Mouse (Mus musculus) limb, embryonic 11.5 days (tissue): Measurements from ENCODE around the gene Gfra1. TPM values are rescaled to one million over a fixed set of nuclear protein-coding genes. Genes with fewer than 3 reads are reported as not detected.

Experiments used
- ATAC-seq: fragments of 200-750 bp; cut with Nextera tagmentation; 2 replicates; pipeline ENCODE4 v1.8.0; 2017; ENCODE audit warnings: low read depth; ENCODE audit not compliant: insufficient number of reproducible peaks, low FRiP score, low TSS enrichment
- DNase-seq: peaks from one replicate; pipeline ENCODE4 v3.0.0-alpha.2; 2015; ENCODE audit warnings: low spot score
- H3K27ac ChIP-seq: fragments of 300-500 bp; sonication (generic); replicated peaks from 2 replicates; pipeline ENCODE4 v1.5.1; 2014; ENCODE audit warnings: low read depth, mild to moderate bottlenecking, low read length
- H3K27me3 ChIP-seq: fragments of 300-500 bp; sonication (generic); 2 replicates; pipeline ENCODE4 v1.6.1; 2014; ENCODE audit warnings: mild to moderate bottlenecking, low read length, mixed read lengths; ENCODE audit not compliant: control insufficient read depth, insufficient read depth
- H3K36me3 ChIP-seq: fragments of 300-500 bp; sonication (generic); 2 replicates; pipeline ENCODE4 v1.6.1; 2014; ENCODE audit warnings: mild to moderate bottlenecking, low read length, moderate library complexity, mixed read lengths; ENCODE audit not compliant: control insufficient read depth, insufficient read depth
- H3K4me1 ChIP-seq: fragments of 300-500 bp; sonication (generic); 2 replicates; pipeline ENCODE4 v1.6.1; 2014; ENCODE audit warnings: low read length, mixed read lengths; ENCODE audit not compliant: control insufficient read depth, insufficient read depth
- H3K4me2 ChIP-seq: fragments of 300-500 bp; sonication (generic); 2 replicates; pipeline ENCODE4 v1.6.1; 2014; ENCODE audit warnings: low read depth, mild to moderate bottlenecking, moderate library complexity; ENCODE audit not compliant: severe bottlenecking
- H3K4me3 ChIP-seq: fragments of 300-500 bp; sonication (generic); 2 replicates; pipeline ENCODE4 v1.5.1; 2014; ENCODE audit warnings: low read depth, low read length
- H3K9ac ChIP-seq: fragments of 300-500 bp; sonication (generic); 2 replicates; pipeline ENCODE4 v1.6.1; 2014; ENCODE audit warnings: mild to moderate bottlenecking, low read length
- H3K9me3 ChIP-seq: fragments of 300-500 bp; sonication (generic); 2 replicates; pipeline ENCODE4 v1.6.1; 2016; ENCODE audit warnings: low read length; ENCODE audit not compliant: control insufficient read depth
- WGBS: fragments of 180-500 bp; shearing (Covaris S2); extraction: QIAGEN DNeasy Blood & Tissue Kit; methylation state at CpG from one replicate; pipeline ENCODE4 v1.1.7; 2014; 5-methylcytosine and 5-hydroxymethylcytosine counted together
- polyA plus RNA-seq: library from polyadenylated mRNA; unstranded; fragments of >200 nt; fragmentation: Nextera tagmentation; extraction: Ambion mirVana; gene quantifications from 2 replicates; pipeline ENCODE4 v1.2.1, GENCODE M21; 2014

Gene Gfra1
- polyA plus RNA-seq, 1 experiment from 2014 or later = 5.6 TPM

DNA sequence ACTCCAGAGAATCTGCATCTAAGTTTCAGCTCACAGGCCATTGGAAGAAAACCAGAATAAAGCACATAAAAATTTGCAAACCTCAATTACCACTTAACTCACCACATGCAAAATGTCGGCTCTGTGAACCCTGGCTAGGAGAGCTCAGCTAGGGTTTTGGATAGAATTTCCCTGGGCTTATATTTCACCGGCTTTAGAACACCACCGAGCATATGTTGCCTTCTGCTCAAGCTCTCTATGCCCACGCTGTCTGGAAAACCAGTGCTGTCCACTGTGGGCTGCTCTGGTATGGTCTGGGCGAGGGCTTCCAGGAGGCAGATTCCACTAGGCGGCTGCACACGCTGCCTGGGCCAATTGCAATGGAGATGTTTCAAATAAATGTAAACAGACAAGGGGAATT is 154.6 kb downstream of the Gfra1 start:
- no peaks in the 10 kb centered on the region; the same call in 1 of the 2 replicates for H3K9me3 ChIP-seq
- H3K36me3 ChIP-seq = no peaks in the 10 kb centered on the region
- no peak overlapping the region for H3K4me3 ChIP-seq
- H3K4me1 ChIP-seq = peaks cover 3% of the 10 kb centered on the region; the same call in 1 of the 2 replicates
- DNase-seq = no peak
- H3K4me2 ChIP-seq = no peak overlapping the region
- H3K27me3 ChIP-seq = no peaks in the 10 kb centered on the region
- no peak for ATAC-seq
- 83% methylated on average over 7 of the region's 7 CpGs for WGBS
- no peak overlapping the region for H3K9ac ChIP-seq
- no peak overlapping the region for H3K27ac ChIP-seq

DNA sequence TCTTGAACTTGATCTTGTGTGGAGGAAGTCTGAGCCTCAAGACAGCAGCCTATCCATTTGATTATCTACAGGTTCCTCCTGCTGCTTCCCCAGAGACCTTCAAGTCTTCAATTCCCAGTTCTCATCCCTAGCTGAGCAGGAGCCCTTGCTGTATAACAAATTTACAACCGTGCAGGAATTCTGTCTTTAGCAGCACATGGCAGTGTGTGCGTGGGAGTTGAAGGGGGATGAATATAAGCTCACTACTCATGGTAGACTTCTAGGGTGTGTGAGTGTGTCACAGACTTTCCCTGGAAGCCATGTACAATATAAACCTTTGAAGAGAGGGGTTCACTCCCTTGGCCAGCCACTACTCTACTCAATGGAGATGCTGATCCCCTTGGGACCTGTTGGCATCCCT is 157.8 kb downstream of the Gfra1 start:
- peaks cover 3% of the 10 kb centered on the region; the same call in 1 of the 2 replicates for H3K4me1 ChIP-seq
- H3K9me3 ChIP-seq = no peaks in the 10 kb centered on the region
- no peaks in the 10 kb centered on the region for H3K27me3 ChIP-seq
- ATAC-seq (no peak), DNase-seq (no peak)
- WGBS = 85% methylated on average over 2 of the region's 2 CpGs
- no peaks in the 10 kb centered on the region for H3K36me3 ChIP-seq
- H3K4me3 ChIP-seq = no peak overlapping the region
- H3K9ac ChIP-seq = no peak overlapping the region
- H3K27ac ChIP-seq = no peak overlapping the region
- H3K4me2 ChIP-seq = no peak overlapping the region

DNA sequence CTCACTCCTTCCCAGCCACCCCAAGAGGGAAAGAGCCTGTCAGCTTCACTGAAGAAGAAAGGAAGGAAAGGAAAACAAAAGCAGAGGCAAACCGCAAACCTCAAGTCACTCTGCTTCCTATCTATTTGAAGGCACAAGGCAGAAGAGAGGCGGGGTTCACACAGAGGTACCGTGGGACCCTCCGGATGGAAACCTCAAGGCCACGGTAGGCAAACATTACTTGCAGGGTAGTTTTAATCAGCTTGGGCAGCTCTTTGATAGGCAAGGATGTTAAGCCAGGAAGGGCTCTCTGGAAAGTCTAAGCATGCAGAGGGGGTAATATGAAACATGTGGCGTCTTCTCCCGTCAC is 158.9 kb downstream of the Gfra1 start:
- Histone ChIP-seq H3K4me1 (peaks cover 3% of the 10 kb centered on the region; the same call in 1 of the 2 replicates), H3K9ac (no peak overlapping the region), H3K4me2 (no peak overlapping the region), H3K27me3 (no peaks in the 10 kb centered on the region), H3K9me3 (no peaks in the 10 kb centered on the region), H3K4me3 (no peak overlapping the region), H3K36me3 (no peaks in the 10 kb centered on the region), H3K27ac (no peak overlapping the region)
- WGBS = 48% methylated on average over 7 of the region's 7 CpGs
- DNase-seq = no peak
- ATAC-seq = no peak

DNA sequence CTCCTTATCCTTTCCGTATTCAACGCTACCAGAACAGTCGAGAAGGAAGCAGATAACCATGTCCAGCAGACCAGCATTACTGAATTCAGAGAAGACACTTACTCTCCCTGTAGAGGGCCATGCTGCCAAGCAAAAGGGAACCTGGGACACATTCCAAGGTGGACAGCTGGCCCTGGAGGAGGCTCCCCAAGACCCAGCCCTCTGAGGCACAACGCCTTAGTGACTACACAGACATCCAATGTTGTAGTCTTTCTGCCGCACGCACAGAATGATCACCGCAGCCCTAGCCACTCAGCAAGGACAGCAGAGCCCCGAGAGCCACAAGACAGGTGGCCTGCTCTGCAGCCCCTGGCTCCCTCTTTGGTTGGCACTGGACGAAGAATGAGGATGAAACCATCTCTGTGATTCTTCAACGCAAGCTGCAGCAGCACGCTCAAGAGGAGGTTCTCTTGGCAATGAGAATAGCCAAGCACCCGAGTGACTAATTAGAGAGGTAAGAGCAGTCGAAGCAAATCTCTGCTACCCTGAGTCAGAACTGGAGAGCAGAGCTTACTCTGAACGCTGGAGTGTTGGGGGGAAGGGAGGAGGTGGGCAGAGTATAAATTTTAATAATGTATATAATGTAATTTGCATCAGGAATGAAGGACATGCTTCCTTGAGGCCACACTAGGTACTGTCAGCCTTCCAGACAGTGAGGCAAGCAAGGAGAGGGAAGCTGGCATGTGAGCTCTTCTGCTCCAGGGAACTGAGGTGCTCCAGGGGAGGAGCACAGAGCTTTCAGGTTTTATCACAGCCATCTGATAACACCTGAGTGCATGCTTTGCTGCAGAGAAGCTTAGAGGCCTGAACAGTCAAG is 159.5 kb downstream of the Gfra1 start:
- Histone ChIP-seq H3K36me3 (no peaks in the 10 kb centered on the region), H3K9ac (no peak overlapping the region), H3K27me3 (no peaks in the 10 kb centered on the region), H3K4me1 (peaks cover 3% of the 10 kb centered on the region; the same call in 1 of the 2 replicates), H3K4me3 (no peak overlapping the region), H3K9me3 (no peaks in the 10 kb centered on the region), H3K4me2 (no peak overlapping the region), H3K27ac (no peak overlapping the region)
- 86% methylated on average over 14 of the region's 14 CpGs for WGBS
- no peak for DNase-seq
- ATAC-seq = no peak

DNA sequence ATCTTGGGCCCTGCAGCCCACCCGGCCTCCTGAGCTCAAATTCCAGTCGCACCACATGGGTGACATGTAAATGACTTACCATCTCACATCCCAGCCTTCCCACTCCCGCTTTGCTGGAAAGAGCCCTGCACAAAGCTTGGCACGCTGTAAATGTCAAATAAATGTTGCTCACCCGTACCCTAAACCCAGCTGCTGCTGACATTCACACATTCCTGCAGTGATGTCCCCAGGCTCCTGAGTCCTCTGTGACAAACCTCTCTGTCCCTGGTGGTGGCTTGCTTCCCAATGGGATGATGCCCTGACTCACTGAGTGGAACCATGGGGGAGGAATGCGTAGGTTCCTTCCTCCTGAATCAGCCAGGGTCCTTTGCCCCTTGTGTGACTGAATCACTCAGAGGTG is 167.6 kb downstream of the Gfra1 start:
- no peak overlapping the region for H3K4me2 ChIP-seq
- H3K36me3 ChIP-seq = no peaks in the 10 kb centered on the region
- H3K9me3 ChIP-seq = no peaks in the 10 kb centered on the region
- WGBS = 62% methylated on average over 6 of the region's 6 CpGs
- ATAC-seq (no peak), DNase-seq (no peak)
- no peak overlapping the region for H3K27ac ChIP-seq
- no peak overlapping the region for H3K4me3 ChIP-seq
- no peaks in the 10 kb centered on the region for H3K27me3 ChIP-seq
- no peak overlapping the region for H3K9ac ChIP-seq
- no peaks in the 10 kb centered on the region for H3K4me1 ChIP-seq

DNA sequence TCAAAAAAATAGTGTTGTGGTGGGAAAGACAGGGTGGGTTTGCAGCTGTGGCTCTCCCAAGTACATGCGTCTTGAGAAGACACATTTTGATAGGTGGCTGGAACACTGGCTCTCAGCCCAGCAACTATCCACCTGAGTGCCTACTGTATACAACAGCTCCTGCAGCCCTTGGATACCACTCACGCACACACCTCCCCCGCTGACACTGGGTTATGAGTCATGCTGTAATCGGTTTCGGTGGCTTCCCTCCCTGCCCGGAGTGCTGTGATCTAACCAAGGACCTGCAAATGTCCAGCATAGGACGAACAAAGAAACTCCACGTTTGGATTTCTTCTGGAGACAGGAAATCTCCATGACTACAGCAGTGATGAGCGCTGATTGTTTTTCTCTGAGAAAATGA is 180.4 kb downstream of the Gfra1 start:
- Histone ChIP-seq H3K4me1 (no peaks in the 10 kb centered on the region), H3K4me2 (no peak overlapping the region), H3K27ac (no peak overlapping the region), H3K9ac (no peak overlapping the region), H3K36me3 (no peaks in the 10 kb centered on the region), H3K4me3 (no peak overlapping the region), H3K27me3 (no peaks in the 10 kb centered on the region), H3K9me3 (no peaks in the 10 kb centered on the region)
- ATAC-seq (no peak), DNase-seq (no peak)
- WGBS = 86% methylated on average over 9 of the region's 9 CpGs

DNA sequence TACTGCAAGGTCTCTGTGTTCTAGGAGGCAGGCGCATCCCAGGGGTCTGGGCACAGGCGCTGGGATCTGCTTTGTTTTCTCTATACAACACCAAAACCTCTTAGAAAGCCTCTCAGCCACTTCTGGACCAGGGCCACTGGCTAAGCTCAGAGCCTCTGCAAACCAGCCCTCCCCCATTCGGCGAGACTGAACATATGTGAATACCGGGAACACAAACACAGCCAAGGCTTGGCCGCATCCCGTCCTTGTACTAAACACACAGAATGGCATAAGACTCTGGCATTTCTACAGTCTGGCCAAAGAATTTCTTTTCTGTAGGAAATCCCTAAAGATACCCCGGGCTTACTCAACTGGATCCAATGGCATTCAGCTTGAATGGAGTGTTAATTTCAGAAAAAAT is 183.9 kb downstream of the Gfra1 start:
- Histone ChIP-seq H3K27me3 (no peaks in the 10 kb centered on the region), H3K4me3 (no peak overlapping the region), H3K36me3 (no peaks in the 10 kb centered on the region), H3K4me1 (0 out of 2 replicates have a peak, but pooled peaks cover 2% of the 10 kb centered on the region), H3K9ac (no peak overlapping the region), H3K4me2 (no peak overlapping the region), H3K27ac (no peak overlapping the region), H3K9me3 (no peaks in the 10 kb centered on the region)
- WGBS = 95% methylated on average over 8 of the region's 8 CpGs
- no peak for DNase-seq
- ATAC-seq = no peak

DNA sequence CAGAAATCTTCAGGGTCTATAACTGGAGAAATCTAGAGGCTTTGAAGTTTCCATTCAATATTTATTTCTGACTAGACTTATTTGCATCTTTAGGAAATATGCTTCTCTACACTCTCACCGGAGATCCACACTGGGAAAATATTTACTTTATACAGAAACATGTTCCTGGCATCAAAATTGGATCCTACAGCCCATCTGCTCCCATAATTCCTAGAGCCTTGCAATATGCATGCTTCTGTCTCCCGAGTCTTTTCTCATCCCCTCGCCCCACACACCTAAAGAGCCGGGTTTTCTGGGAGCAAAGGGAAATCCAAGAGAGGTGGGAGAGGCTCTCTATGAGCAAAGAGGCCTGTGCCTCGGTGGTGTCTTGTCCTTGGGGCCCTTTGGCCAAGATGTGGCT is 184.9 kb downstream of the Gfra1 start:
- H3K36me3 ChIP-seq = no peaks in the 10 kb centered on the region
- WGBS = 90% methylated on average over 5 of the region's 5 CpGs

More for the DNA sequence above, 184.9 kb downstream of the Gfra1 start:
- Histone ChIP-seq H3K27ac (no peak overlapping the region), H3K4me3 (no peak overlapping the region), H3K9me3 (no peaks in the 10 kb centered on the region), H3K9ac (no peak overlapping the region), H3K4me1 (0 out of 2 replicates have a peak, but pooled peaks cover 2% of the 10 kb centered on the region), H3K4me2 (no peak overlapping the region), H3K27me3 (no peaks in the 10 kb centered on the region)
- ATAC-seq = no peak
- no peak for DNase-seq
